Mouse (Mus musculus) liver, adult 2 months (tissue): ENCODE measurements around the gene Gcm1.
A peak's percentile ranks its signal among the peaks of the same experiment; 100 is the strongest.

Source experiments
- CTCF ChIP-seq: fragments of 200-500 bp; IDR thresholded peaks from 2 replicates; pipeline ENCODE4 v1.5.1; 2011; ENCODE audit warnings: low read depth, low read length, control low read depth
- POLR2A ChIP-seq: fragments of 200-500 bp; IDR thresholded peaks from 2 replicates; pipeline ENCODE4 v1.6.1; 2011; ENCODE audit warnings: low read length, control low read depth; ENCODE audit not compliant: insufficient read depth; ENCODE audit errors: extremely low read depth

GRCm38 (mm10) chr9:78107912-78108795, 56.4 kb downstream of the Gcm1 start:
- TF ChIP-seq POLR2A: peak; percentile 94
- no peak for TF ChIP-seq CTCF
